Mouse (Mus musculus) kidney, embryonic 14.5 days (tissue): ENCODE measurements around the gene Il17f. TPM values are rescaled to one million over a fixed set of nuclear protein-coding genes. Genes with fewer than 3 reads are reported as not detected.

Experiments used
- polyA plus RNA-seq: library from polyadenylated mRNA; unstranded; fragments of >200 nt; fragmentation: Nextera tagmentation; extraction: Ambion mirVana; gene quantifications from 2 replicates; pipeline ENCODE4 v1.2.1, GENCODE M21; 2014

The Il17f gene
- polyA plus RNA-seq, 1 experiment from 2014 or later, result not detected

Other genes starting within 250 kb of the Il17f start
- 4.6 and 5.0 TPM in 2 replicates for gene Pkhd1, start 172.6 kb downstream of the Il17f start, polyA plus RNA-seq
- gene Il17a, start 59.7 kb downstream of the Il17f start, polyA plus RNA-seq, result not detected in 2 replicates
- gene Mcm3, start 29.7 kb upstream of the Il17f start, polyA plus RNA-seq, result 180 and 185 TPM in 2 replicates
- 2.5 and 5.1 TPM in 2 replicates for gene Paqr8, start 100.0 kb upstream of the Il17f start, polyA plus RNA-seq
- gene Efhc1, start 161.0 kb upstream of the Il17f start, polyA plus RNA-seq, result 2.4 and 3.4 TPM in 2 replicates